Mouse (Mus musculus) heart, embryonic 14.5 days (tissue): ENCODE results near the gene Pck2. TPM values are rescaled to one million over a fixed set of nuclear protein-coding genes. Genes with fewer than 3 reads are reported as not detected.

Source experiments
- ATAC-seq: fragments of 200-750 bp; cut with Nextera tagmentation; 2 replicates; pipeline ENCODE4 v1.8.0; 2017; ENCODE audit warnings: low read depth, moderate TSS enrichment; ENCODE audit not compliant: insufficient number of reproducible peaks, insufficient read depth, low FRiP score
- H3K27ac ChIP-seq, 2 experiments: fragments of 200-500 bp in 1 of 2; fragments of 300-500 bp in 1 of 2; sonication (generic) in 1 of 2; replicated peaks in 1 of 2; 2 replicates each; pipeline ENCODE4 v1.5.1; 2012 to 2014; ENCODE audit warnings: low read depth in 2 of 2, low read length in 2 of 2, control low read depth in 1 of 2, mild to moderate bottlenecking in 1 of 2, mixed read lengths in 1 of 2; ENCODE audit not compliant: control insufficient read depth in 1 of 2, insufficient read depth in 1 of 2
- H3K27me3 ChIP-seq: fragments of 300-500 bp; sonication (generic); 2 replicates; pipeline ENCODE4 v1.6.1; 2014; ENCODE audit warnings: mild to moderate bottlenecking, low read length, control low read depth; ENCODE audit not compliant: control insufficient read depth, insufficient read depth
- H3K36me3 ChIP-seq: fragments of 300-500 bp; sonication (generic); 2 replicates; pipeline ENCODE4 v1.6.1; 2014; ENCODE audit warnings: mild to moderate bottlenecking, control low read depth, low read length, mixed read lengths; ENCODE audit not compliant: control insufficient read depth, insufficient read depth
- H3K4me1 ChIP-seq, 2 experiments: fragments of 200-500 bp in 1 of 2; fragments of 300-500 bp in 1 of 2; sonication (generic) in 1 of 2; 2 replicates each; pipeline ENCODE4 v1.6.1; 2012 to 2014; ENCODE audit warnings: low read length in 2 of 2, control low read depth in 1 of 2, mixed read lengths in 1 of 2; ENCODE audit not compliant: control insufficient read depth in 2 of 2, insufficient read depth in 2 of 2
- H3K4me2 ChIP-seq: fragments of 300-500 bp; sonication (generic); 2 replicates; pipeline ENCODE4 v1.6.1; 2014; ENCODE audit warnings: mild to moderate bottlenecking, low read length
- H3K4me3 ChIP-seq, 2 experiments: fragments of 200-500 bp in 1 of 2; fragments of 300-500 bp in 1 of 2; sonication (generic) in 1 of 2; 2 replicates each; pipeline ENCODE4 v1.5.1; 2012 to 2014; ENCODE audit warnings: low read length in 2 of 2, mild to moderate bottlenecking in 2 of 2, control low read depth in 1 of 2, low read depth in 1 of 2, moderate library complexity in 1 of 2; ENCODE audit not compliant: control insufficient read depth in 1 of 2, insufficient read depth in 1 of 2
- H3K9ac ChIP-seq: fragments of 300-500 bp; sonication (generic); 2 replicates; pipeline ENCODE4 v1.6.1; 2014; ENCODE audit warnings: mild to moderate bottlenecking, low read length
- H3K9me3 ChIP-seq: fragments of 300-500 bp; sonication (generic); 2 replicates; pipeline ENCODE4 v1.6.1; 2016; ENCODE audit warnings: low read length, control low read depth; ENCODE audit not compliant: control insufficient read depth
- WGBS: fragments of 180-500 bp; shearing (Covaris S2); extraction: QIAGEN DNeasy Blood & Tissue Kit; methylation state at CpG from one replicate; pipeline ENCODE4 v1.1.7; 2014; 5-methylcytosine and 5-hydroxymethylcytosine counted together
- polyA plus RNA-seq: library from polyadenylated mRNA; unstranded; fragments of >200 nt; fragmentation: Nextera tagmentation; extraction: Ambion mirVana; gene quantifications from 2 replicates; pipeline ENCODE4 v1.2.1, GENCODE M21; 2014

Gene Pck2
- polyA plus RNA-seq, 1 experiment from 2014 or later: 35.1 TPM

DNA sequence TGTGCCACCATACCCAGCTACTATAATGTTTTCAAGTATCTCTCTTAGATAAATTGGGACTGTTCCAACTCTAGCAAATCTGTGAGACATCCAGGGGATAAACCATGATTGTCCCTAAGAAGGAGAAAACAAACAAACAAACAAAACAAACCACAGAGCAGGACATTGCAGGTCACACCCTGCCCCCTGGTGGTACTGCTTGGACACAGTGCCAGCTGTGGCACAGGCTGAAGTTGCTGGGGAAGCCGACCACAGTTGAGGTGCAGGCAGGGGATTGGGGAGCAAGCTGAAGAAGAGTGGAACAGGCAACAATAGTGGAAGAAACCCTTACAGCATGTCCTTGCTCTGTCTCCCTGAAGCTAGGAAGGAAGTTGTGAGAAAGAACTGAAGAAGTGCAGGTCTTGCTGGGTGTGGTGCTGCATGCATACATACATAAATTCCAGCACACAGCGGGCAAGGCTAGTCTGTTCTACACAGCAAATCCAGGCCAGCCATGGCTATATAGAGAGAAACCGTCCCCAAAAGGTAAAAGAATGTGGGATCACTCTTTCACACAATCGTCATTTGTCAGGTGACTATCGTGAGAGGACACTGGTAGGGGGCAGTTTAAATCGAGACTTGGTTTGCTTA lies 3.8 kb upstream of the Pck2 start:
- H3K27ac ChIP-seq: no peak overlapping the region
- no peak overlapping the region for H3K4me3 ChIP-seq
- H3K9ac ChIP-seq: no peak overlapping the region
- no peak overlapping the region for H3K4me2 ChIP-seq
- H3K27me3 ChIP-seq: no peaks in the 10 kb centered on the region
- peaks cover 4 to 10% of the 10 kb centered on the region in 2 experiments; a peak in 3 of 4 replicates for H3K4me1 ChIP-seq
- H3K36me3 ChIP-seq: no peaks in the 10 kb centered on the region
- no peaks in the 10 kb centered on the region for H3K9me3 ChIP-seq
- WGBS: 35% methylated on average over 6 of the region's 6 CpGs
- ATAC-seq: no peak

- peak overlapping the region; percentile 75 for H3K9ac ChIP-seq
- peaks cover 34% of the 10 kb centered on the region for H3K36me3 ChIP-seq
- WGBS: 2% methylated on average over 10 of the region's 10 CpGs
- no peaks in the 10 kb centered on the region for H3K27me3 ChIP-seq
- H3K4me3 ChIP-seq: peak overlapping the region; percentile 52
- H3K27ac ChIP-seq: peak overlapping the region; percentile 76 to 83
- no peaks in the 10 kb centered on the region for H3K9me3 ChIP-seq
- H3K4me1 ChIP-seq: peaks cover 7 to 14% of the 10 kb centered on the region in 2 experiments; a peak in 3 of 4 replicates
- H3K4me2 ChIP-seq: peak overlapping the region; percentile 68
- ATAC-seq: 0 out of 2 replicates have a peak, but pooled peaks have one; percentile 18
Observed at GRCm38 (mm10) chr14:55540787-55541321, 788 bp downstream of the Pck2 start.

DNA sequence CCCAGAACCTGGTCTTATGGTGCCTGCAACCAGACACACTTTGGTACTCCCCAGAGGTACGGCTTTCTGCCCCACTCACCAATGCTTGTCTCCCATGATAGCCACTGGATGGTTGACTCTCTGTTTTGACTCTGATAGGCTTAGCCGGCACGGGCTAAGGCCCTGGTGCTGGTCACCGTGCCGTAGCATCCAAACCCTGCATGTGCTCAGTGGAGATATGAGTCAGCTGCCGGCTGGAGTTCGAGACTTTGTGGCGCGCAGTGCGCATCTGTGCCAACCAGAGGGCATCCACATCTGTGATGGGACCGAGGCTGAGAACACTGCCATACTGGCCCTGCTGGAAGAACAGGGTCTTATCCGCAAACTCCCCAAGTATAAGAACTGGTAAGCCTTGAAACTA lies 2.2 kb downstream of the Pck2 start:
- no peaks in the 10 kb centered on the region for H3K27me3 ChIP-seq
- peaks cover 7 to 14% of the 10 kb centered on the region in 2 experiments; a peak in 3 of 4 replicates for H3K4me1 ChIP-seq
- peaks cover 48% of the 10 kb centered on the region for H3K36me3 ChIP-seq
- WGBS: 94% methylated on average over 12 of the region's 12 CpGs
- no peak for ATAC-seq
- H3K27ac ChIP-seq: no peak overlapping the region
- no peak overlapping the region for H3K9ac ChIP-seq
- no peak overlapping the region for H3K4me3 ChIP-seq
- H3K4me2 ChIP-seq: no peak overlapping the region
- H3K9me3 ChIP-seq: no peaks in the 10 kb centered on the region

- Histone ChIP-seq H3K9me3 (no peaks in the 10 kb centered on the region), H3K4me3 (no peak overlapping the region), H3K27me3 (no peaks in the 10 kb centered on the region), H3K4me2 (no peak overlapping the region), H3K4me1 (peaks cover 7 to 14% of the 10 kb centered on the region in 2 experiments; a peak in 3 of 4 replicates), H3K27ac (no peak overlapping the region), H3K9ac (no peak overlapping the region), H3K36me3 (peaks cover 68% of the 10 kb centered on the region)
- 75% methylated on average over 9 of the region's 9 CpGs for WGBS
- ATAC-seq: no peak
Observed at GRCm38 (mm10) chr14:55544334-55544733, 4.3 kb downstream of the Pck2 start.

GRCm38 (mm10) chr14:55550191-55550590 lies 10.1 kb downstream of the Pck2 start:
- no peak overlapping the region for H3K4me3 ChIP-seq
- H3K4me2 ChIP-seq: no peak overlapping the region
- no peak overlapping the region for H3K27ac ChIP-seq
- no peak for ATAC-seq
- H3K9ac ChIP-seq: no peak overlapping the region
- peaks cover 54% of the 10 kb centered on the region for H3K36me3 ChIP-seq
- no peaks in the 10 kb centered on the region for H3K27me3 ChIP-seq
- no peaks in the 10 kb centered on the region for H3K9me3 ChIP-seq
- 88% methylated on average over 6 of the region's 6 CpGs for WGBS
- H3K4me1 ChIP-seq: no peaks in the 10 kb centered on the region

GRCm38 (mm10) chr14:55551347-55551746 lies 11.3 kb downstream of the Pck2 start:
- no peak for ATAC-seq
- no peak overlapping the region for H3K4me3 ChIP-seq

DNA sequence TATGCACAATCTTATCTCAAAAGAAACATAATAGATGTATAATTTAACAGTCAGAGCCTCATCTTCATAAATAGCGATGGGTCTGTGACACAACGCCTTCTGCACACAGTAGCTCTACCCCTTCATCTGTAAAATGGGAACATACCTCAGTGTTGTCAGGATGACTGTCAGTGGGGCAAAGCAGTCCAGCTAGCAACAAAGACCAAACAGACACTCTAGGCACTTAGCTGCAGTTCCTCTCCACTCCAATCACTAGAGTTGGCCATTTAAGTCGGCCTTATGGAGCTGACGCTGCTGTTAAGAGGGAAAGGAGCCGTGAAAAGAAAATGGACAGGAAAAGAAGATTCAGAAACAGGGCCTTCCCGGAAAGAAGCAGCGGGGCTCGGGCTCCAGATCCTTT lies 11.7 kb downstream of the Pck2 start:
- Histone ChIP-seq H3K4me2 (no peak overlapping the region), H3K27ac (no peak overlapping the region), H3K4me1 (no peaks in the 10 kb centered on the region), H3K36me3 (peaks cover 38% of the 10 kb centered on the region), H3K9ac (no peak overlapping the region), H3K27me3 (no peaks in the 10 kb centered on the region), H3K9me3 (no peaks in the 10 kb centered on the region), H3K4me3 (no peak overlapping the region)
- 86% methylated on average over 8 of the region's 8 CpGs for WGBS
- no peak for ATAC-seq

More at GRCm38 (mm10) chr14:55551347-55551746, 11.3 kb downstream of the Pck2 start:
- peaks cover 42% of the 10 kb centered on the region for H3K36me3 ChIP-seq
- no peaks in the 10 kb centered on the region for H3K27me3 ChIP-seq
- no peak overlapping the region for H3K27ac ChIP-seq
- no peak overlapping the region for H3K9ac ChIP-seq
- H3K9me3 ChIP-seq: no peaks in the 10 kb centered on the region
- no peaks in the 10 kb centered on the region for H3K4me1 ChIP-seq
- no peak overlapping the region for H3K4me2 ChIP-seq
- WGBS: 70% methylated on average over 5 of the region's 5 CpGs
